Mouse (Mus musculus): ENCODE data around the gene Rps27l. TPM values are rescaled to one million over a fixed set of nuclear protein-coding genes. Genes with fewer than 3 reads are reported as not detected.

Gene Rps27l
- total RNA-seq, 2 experiments from 2014 or later, result 247 to 258 TPM

DNA sequence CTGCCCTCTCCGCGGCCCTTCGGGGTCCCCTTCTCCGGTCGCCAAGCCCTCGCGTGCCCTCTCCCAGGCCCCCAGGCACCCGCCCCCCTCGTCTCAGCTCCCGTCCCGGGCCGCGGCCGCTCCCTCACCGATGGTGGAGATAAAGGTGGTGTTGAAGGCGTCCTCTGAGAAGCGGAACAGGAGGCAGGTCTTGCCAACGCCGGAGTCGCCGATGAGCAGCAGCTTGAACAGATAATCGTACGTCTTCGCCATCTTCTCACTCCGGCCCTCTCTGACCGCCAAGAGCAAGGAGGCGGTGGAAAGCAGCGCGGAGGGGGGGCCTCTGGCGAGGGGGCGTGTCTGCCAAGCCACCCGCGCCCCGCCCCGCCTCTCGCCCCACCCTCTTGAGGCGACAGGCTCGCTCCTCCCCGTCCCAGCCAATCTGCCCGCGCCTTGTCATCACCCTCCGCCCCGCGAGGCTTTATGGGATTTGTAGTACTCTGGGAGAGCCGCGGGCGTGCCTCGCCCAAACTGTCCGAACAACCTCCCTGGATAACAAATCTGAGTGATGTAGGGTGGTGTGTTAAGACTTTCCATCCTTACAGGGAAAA lies 26.4 kb upstream of the Rps27l start, which contains the start of gene Rab8b:
Gene Rab8b, minus strand, starts transcription at position 306 of the 590 bp plus-strand sequence.
- DNase-seq, result peak; percentile 97
- intact Hi-C loops (cut with DNase I), result loop anchor here (5.0 kb wide), 2 partner anchors 42 to 82 kb away; no protein-coding TSS in a partner anchor

DNA sequence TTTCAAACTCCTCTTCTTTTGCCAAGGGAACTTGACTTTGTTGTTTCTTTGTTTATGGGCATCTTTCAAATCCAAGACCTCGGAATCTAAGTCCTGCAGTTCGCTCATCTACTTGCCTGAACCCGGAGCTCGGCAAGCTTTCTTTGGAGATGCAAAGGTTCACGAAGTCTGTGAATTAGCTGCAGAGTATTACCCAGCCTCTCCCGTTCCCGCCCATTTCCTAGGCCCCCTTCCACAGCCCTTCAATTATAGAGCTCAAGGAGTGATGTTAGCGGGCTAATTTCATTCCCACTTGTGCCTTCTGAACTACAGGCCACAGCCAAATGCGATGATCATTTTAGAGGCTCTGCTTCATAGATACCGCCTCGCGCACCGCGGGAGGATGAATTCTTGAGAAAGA lies 25.9 kb upstream of the Rps27l start:
- intact Hi-C loops (cut with DNase I), result loop anchor here (2.0 to 5.0 kb wide), 3 partner anchors 17 to 83 kb away; no protein-coding TSS in a partner anchor
- DNase-seq, result no peak

DNA sequence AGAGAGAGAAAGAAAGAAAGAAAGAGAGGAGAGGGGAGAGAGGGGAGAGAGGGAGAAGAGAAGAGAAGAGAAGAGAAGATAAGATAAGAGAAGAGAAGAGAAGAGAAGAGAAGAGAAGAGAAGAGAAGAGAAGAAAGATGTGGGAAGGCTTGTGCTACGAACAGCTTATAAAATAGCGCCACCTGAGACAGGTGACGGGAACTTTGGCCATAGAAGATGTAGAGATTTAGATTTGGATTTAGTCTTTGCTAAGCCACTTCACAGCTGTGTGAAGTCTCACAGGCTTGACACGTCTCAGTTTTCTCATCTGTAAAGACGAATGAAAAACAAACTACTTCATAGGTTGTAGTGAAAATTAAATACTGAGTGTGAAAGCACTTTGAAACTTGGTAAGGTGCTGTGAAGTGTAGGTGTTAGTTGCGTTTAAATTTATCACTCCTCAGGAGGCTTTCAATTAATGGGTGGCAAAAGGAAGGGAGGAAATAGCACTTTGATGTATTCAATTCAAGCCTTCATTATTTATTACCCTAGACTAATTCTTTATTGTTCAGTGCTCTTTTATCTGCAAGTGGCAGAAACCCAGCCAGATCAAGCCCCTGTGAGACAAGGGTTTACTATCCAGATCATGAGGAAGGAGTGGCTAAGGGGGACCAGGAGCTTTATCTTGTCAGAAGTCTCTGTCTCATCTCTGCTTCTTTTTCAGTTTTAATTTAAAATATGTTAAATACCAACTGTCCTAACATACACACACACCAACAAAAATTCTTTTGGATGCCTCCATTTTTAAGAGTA lies 25.2 kb upstream of the Rps27l start:
- intact Hi-C loops (cut with DNase I), result loop anchor here (2.0 kb wide), 1 partner anchor 16 kb away; no protein-coding TSS in a partner anchor
- no peak for DNase-seq

DNA sequence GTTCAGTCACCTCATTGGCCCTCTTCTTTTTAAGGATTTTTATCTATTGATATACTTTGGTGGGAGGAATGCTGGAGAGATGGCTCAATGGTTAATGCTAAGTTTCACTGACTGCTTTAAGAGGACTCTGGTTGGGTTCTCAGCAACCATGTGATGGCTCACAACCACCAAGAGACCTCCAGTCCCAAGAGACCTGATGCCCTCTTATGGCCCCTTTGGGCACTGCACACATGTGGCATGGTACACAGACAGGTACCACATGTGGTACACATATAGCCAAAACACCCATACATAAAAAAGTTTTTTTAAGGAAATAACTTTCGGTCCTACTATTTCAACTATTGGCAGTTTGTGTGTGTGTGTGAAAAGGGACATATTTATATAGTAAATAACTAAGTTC lies 23.8 kb upstream of the Rps27l start:
- no peak for DNase-seq
- intact Hi-C loops (cut with DNase I), result no loop called here

DNA sequence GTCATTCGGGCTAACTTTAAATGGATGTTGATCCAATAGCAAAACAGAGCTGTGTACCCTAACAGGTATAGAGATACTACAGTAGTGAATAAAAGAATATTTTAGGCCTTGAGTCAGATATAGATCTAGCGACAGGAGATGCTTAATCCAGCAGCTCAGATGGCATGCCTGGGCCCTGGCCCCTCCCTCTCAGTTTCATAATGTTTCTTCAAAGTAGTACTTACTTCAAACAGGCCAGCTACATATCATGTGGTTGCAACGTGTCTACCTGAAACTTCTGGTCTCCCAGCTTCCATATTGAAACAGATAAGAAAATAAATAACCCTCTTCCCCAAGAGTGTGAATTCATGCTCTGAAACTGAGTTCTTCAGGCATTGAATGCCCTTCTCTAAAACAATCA lies 20.0 kb upstream of the Rps27l start:
- DNase-seq, result no peak
- intact Hi-C loops (cut with DNase I), result no loop called here

DNA sequence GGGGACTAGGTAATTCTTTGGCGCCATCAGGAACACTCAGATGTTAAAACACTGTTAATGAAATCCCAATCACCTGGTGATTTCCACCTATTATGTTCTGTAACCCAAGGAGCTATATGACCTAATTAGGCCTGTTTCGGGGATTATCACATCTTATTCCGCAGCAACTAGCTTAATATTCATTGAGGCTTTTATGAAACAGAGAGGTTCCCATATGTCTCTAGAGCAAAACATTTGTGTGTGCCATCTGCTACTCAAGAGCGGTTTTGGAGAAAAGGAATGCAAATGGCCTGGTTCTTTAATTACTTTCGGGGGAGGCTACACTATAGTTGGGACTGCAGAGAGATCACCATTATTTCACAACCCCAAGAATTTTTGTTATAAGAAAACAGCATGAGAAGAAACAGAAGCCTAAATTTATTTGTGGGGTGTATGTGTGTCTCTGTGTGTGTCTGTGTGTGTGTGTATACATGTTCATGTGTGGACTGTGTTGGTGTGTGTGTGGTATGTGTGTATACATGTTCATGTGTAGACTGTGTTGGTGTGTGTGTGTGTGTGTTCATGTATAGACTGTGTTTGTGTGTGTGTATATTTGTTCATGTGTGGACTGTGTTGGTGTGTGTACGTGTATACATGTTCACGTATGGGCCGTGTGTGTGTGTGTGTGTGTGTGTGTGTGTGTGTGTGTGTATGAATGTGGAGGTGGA lies 18.0 kb upstream of the Rps27l start:
- intact Hi-C loops (cut with DNase I), result no loop called here
- DNase-seq, result no peak

DNA sequence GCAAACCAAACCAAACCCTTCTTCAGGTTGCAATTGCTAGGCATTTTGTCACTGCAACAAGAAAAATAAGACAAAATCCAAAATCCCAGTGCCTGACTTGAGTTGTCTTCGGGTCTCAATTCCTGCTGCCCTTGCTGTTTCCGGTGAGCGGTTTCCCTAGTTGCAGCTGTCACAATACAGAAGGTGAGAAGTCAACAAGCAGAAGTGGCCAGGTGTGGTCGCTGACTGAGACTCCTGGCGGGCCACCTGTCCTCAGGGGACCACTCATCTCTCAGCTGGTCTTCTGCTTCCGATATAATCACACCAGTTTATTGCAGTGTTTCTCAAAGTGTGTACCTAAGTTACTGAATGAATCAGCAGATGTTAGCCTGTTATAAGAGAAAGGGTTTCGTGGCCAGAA lies 15.5 kb upstream of the Rps27l start:
- intact Hi-C loops (cut with DNase I), result no loop called here
- DNase-seq, result no peak

DNA sequence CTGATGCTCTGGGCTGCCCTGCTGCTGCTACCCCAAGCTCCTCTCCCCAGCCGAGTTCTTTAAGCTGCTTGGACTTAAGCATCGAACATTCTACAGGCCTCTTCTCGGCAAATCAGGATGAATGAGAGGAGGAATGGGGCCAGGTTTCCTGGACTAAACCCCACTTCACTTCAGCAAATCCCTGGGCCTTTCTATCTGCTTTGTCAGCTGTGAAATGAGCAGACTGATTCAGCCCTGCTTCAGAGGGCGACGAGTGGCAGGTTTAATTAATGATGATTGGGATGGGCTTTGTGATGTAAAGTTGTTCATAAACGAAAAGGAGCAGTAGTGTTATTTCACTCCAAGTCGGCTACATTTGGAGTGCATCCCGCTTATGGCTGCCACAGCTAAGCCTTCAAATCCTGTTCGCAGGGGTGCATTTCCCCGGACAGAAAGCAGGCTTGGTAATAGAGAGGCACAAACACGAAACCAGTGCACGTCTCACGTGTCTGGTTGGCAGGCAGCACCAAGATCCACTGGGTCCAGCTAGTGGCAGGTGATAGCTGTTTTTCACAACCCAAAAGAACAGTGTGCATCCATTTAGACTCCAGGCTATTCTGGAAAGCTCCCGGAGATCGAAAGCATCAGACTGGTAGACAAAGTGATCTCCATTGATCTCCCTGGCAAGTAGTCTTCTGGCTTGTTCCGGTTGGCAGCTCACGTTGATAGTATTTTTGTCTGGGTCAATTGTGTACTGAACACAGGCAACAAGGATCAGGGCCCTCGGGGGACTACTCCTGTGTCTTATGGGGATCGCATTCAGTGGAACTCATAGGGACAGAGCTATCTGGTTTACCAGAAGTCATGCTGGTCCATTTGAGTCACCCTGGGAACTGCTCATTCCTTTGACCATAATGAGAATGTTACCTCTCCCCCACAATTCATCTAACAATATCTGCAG lies 11.7 kb upstream of the Rps27l start:
- intact Hi-C loops (cut with DNase I), result no loop called here
- DNase-seq, result no peak

DNA sequence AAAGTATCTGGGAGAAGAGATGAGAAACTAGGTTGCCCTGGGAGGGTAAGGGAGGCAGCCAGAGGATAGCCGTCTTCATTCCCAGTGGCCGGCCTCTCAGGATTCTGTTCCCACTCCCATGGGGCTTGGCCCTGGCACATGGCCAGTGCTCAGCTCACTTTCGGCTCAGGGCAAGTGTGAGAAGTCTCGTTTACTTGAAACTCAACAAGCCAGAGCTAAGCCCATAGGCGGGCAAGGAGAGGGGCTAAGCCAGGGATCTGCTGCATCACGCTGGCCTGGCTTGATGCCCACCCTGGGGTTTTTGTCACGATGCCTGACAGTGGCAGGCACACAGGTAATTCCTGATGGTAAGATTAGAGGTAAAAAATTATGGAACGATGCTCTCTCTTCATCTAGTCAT lies 8.4 kb upstream of the Rps27l start:
- DNase-seq, result peak; percentile 32 to 55
- intact Hi-C loops (cut with DNase I), result loop anchor here (2.0 to 5.0 kb wide), 3 partner anchors 17 to 290 kb away; no protein-coding TSS in a partner anchor

DNA sequence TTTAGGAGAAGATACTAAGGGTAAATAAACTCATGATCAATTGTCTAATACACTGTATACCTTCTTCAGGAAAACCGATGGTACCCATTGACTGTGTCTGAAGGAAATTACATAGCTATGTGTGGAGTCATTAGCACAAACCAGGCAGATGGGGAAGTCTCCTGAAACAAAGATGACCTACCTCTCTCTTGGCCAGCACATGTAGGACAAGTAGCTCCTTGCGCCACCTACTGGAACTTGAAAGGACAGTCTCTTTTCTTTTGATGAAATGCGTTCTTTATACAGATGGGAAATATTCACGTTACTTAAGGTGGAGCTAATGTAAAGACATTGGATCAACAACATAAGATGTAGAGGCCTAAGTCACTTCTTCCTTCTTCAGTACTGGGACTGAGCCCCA lies 7.0 kb upstream of the Rps27l start:
- peak; percentile 56 to 78 for DNase-seq
- intact Hi-C loops (cut with DNase I), result loop anchor here (2.0 to 5.0 kb wide), 3 partner anchors 87 to 292 kb away; partner anchors contain the start of gene Aph1c

DNA sequence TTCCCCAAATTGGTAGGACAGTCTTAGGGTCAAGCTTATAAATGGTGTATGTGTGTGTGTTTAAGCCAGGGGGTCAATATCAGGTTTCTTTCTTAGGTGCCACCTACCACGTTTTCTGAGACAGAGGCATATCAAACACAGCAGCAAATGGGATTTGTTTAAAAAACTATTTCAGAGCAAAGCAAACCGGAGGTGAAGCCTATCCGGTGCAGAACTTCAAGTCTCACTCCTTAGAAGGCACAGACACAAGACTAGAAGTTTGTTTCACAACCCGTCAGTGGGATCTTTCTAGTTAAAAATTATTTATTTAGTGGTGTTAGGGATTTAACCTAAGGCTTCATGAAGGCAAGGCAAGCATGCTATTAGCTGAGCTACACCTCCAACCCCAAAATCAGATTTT lies 725 bp upstream of the Rps27l start:
- intact Hi-C loops (cut with DNase I), result loop anchor here (5.0 kb wide), 1 partner anchor 97 kb away; no protein-coding TSS in a partner anchor
- DNase-seq, result no peak

DNA sequence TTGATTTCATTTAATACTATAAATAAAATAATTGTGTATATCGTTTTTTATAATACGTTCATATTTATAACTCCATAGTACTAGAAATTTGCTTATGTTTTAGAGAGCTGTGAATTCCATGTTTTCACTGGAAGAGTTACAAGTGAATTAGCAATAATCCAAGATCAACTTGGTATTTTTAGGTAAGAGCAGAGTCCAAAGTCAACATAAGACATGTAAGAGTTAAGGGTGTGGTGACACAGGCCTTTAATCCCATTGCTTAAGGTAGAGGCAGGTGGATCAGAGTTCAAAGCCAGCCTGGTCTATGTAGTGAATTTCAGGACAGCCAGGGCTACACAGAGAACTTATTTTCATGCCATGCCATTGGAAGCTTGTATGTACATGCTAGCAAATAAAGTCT lies 2.6 kb downstream of the Rps27l start:
- intact Hi-C loops (cut with DNase I), result loop anchor here (5.0 kb wide), 1 partner anchor 94 kb away; no protein-coding TSS in a partner anchor
- DNase-seq, result no peak

DNA sequence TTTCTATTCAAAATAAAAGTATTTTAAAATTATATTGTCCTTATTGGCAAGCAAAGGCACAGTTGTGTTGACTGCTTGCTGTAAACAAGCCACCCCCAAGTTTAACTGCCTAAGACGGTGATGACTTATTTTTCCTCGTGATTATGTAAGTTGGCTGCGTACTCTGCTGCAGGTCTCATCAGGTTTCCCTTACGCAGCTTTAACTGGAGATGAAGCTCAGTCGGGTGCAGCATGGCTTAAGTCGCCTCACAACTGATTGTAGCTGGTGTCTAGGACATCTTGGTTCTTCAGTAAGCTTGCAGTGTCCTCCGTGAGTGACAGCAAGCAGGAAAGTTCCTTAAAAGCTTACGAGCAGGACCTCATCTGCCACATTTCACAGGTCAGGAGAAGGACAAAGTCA lies 6.4 kb downstream of the Rps27l start:
- intact Hi-C loops (cut with DNase I), result no loop called here
- DNase-seq, result no peak

DNA sequence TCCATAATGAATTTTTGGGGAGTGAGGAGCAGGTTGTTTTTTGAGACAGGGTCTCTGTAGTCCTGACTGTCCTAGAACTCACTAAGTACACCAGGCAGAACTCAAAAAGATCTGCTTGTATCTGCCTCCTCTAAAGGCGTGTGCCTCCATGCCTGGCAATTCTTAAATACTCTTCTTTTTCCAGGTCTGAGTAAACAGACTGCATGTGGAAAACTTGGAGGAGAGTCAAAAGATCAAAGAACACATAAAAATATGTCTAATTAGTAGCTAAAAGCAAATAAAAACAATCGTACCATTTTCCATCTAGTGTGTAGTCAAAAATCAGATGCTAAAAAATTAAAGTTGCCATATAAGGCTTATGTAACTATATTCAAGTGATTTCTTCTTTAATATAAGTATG lies 7.0 kb downstream of the Rps27l start:
- intact Hi-C loops (cut with DNase I), result no loop called here
- no peak for DNase-seq

DNA sequence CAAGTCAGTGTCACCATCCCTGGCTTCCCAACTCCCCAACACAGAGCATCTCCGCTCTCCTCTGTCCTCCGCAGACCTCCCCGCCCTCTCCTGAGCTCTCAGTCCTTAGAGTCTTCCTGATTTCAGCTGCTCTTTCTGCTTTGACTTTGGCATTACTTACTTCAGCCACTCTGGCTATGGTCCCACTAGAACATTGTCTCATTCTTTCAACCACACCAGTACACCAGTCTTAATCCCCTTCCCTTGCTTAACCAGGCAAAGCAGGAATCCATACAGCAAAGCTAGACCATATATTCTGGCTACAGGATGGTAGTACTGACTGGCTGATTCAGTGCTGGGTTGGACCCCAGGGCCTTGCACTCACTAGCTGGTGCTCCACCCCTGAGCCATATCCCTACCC lies 11.6 kb downstream of the Rps27l start:
- no peak for DNase-seq
- intact Hi-C loops (cut with DNase I), result no loop called here

DNA sequence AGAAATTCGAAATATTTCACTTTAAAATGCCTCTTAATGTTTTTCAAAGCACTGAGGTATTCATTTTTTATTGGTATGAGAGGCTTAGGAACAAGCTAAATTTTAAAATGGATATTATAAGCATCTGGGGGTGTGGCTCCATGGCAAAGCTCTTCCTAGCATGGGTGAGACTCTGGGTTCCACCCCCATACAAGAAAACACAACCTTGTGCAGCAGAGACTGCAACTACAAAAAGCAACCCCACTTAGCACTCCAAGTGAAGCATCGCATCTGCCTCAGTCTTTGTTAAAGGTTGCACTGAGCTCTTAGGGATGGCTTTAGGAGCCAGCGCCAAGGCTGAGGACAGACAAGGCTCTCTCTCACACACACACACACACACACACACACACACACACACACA lies 15.6 kb downstream of the Rps27l start:
- DNase-seq, result no peak

DNA sequence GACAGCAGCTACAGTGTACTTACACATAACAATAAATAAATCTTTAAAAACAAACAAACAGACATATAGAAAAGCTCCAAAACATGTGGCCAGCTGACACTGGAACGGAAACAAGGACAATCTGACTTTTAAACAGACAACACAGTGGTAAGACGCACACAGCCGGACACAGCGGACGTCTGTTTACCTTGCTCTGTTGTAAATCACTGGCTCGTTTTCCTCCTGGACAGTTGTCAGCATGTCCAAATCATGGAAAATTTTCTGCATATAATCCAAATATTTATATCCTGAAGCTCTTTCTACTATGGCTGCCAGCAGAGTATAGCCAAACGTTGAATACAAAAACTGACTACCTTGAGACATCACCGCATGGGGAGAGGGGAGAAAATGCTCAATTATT lies 21.6 kb downstream of the Rps27l start:
- intact Hi-C loops (cut with DNase I), result no loop called here
- no peak for DNase-seq

More for the DNA sequence above, 15.6 kb downstream of the Rps27l start:
- intact Hi-C loops (cut with DNase I), result no loop called here

DNA sequence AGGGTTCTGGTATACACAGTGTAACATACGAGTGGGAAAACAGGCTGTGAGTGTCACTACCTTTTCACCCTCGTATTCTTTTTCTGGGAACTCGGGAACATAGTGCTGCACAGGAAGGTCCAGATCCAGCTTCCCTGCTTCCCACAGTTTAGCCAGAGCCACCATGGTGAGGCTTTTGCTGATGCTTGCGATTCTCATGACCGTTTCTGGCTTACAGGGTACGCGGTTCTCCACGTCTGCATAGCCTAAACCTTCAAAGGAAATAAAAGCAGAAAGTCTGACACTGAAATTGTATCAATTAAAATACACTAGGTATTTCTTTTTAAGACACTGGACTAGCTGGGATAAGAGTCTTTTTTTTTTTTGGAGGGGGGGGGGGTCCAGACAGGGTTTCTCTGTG lies 25.2 kb downstream of the Rps27l start:
- intact Hi-C loops (cut with DNase I), result no loop called here
- no peak for DNase-seq

DNA sequence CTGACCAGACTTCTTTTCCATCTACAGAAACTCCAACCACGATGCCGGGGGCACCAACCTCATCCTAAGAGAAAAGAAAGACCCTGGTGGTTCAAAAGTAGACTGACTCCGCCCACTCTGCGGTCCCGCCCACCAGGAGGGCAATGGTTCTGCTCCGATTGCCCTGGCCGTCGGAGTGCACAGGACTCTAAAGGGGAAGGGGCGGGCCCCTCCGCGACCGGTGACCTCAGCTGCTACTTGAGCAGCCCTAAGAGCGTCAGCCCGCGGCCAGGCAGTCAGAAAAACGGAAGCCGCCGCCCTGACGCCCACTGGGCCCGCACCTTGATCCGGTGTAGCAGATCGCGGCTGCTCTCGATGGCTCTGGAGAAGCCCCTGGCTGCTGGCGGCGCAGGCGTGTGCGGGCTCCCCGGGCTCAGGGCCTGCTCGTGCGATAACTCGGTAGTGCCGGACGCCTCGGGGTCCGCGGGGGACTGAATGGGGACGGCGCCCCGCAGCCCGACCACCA lies 28.9 kb downstream of the Rps27l start:
- intact Hi-C loops (cut with DNase I), result loop anchor here (2.0 kb wide), 1 partner anchor 28 kb away; the partner anchor contains the start of gene Rps27l
- DNase-seq, result peak; percentile 83 to 84

DNA sequence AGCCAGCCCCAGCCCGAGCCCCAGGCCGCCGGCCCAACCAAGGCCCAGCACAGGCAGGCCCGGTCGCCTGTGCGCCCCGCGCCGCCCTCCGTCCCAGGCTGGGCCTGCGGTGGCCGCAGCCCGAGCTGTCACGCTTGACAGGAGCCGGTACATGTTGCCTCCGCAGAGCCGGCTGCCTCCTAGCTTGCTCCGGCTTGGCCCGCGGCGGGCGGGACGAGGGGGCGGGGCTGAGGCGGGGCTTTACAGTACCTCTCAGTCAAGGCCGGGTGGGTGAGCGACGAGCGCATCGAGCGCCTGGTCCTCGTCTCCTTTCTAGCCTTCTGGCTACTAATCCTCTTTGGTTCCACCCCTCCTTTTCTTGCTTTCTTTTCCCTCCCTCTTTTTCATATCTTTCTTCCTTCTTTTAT lies 29.4 kb downstream of the Rps27l start, which contains the start of gene Lactb:
Gene Lactb, minus strand, starts transcription at position 246 of the 407 bp plus-strand sequence.
- peak; percentile 97 for DNase-seq
- intact Hi-C loops (cut with DNase I), result loop anchor here (2.0 kb wide), 1 partner anchor 28 kb away; the partner anchor contains the start of gene Rps27l
